Comparison of ENCODE assay signal across 9 mouse cellular contexts in genomic region chr5:66112059-66112458, GRCm38 (mm10).
DNase-seq lines count a peak whose midpoint lies in the region; ATAC-seq and TF ChIP-seq lines count a peak whose summit lies in the region.
"Had no signal": no experiment of that assay in that cellular context is flagged by ENCODE, and none has a peak within 500 bp of the region (broad histone marks: within the 10 kb centered on the region; RNA-seq: fewer than 3 reads in every experiment).

No protein-coding gene starts in this region.

- H3K27ac ChIP-seq in heart, embryonic 12.5 days (ENCODE audit: poor library complexity, severe bottlenecking): no peak overlapping the region
- peak overlapping the region; percentile 96 for H3K27ac ChIP-seq in bone marrow macrophage, adult 2 months (ENCODE audit: insufficient read depth, low read depth, low read length)
- no peak overlapping the region for H3K27ac ChIP-seq in intestine, embryonic 15.5 days
- 0 out of 2 replicates have a peak overlapping the region, but pooled peaks have one; percentile 22 for H3K27ac ChIP-seq in lung, embryonic 14.5 days (ENCODE audit: low read depth)
- H3K27ac ChIP-seq: limb, embryonic 12.5 days had no signal

- ATAC-seq in heart, embryonic 12.5 days (ENCODE audit: insufficient number of reproducible peaks, low FRiP score): no peak; the same call in 1 of the 2 replicates
- peak; percentile 41 for ATAC-seq in intestine, embryonic 15.5 days
- peak; percentile 42; the same call in 1 of the 2 replicates for ATAC-seq in lung, embryonic 14.5 days (ENCODE audit: insufficient read depth)

- TF ChIP-seq CTCF in bone marrow macrophage, adult 2 months (IDR thresholded peaks at IDR 0.05; ENCODE audit: low read depth, low read length): no peak
- TF ChIP-seq CTCF in lung, embryonic 14.5 days (IDR thresholded peaks at IDR 0.05; ENCODE audit: low read depth): no peak

- H3K9ac ChIP-seq in heart, embryonic 12.5 days: no peak overlapping the region
- no peak overlapping the region for H3K9ac ChIP-seq in intestine, embryonic 15.5 days
- no peak overlapping the region for H3K9ac ChIP-seq in lung, embryonic 14.5 days
- H3K9ac ChIP-seq: limb, embryonic 12.5 days had no signal

- H3K4me2 ChIP-seq in heart, embryonic 12.5 days: no peak overlapping the region
- H3K4me2 ChIP-seq in intestine, embryonic 15.5 days (replicated peaks): peak overlapping the region; percentile 12; the same call in 1 of the 2 replicates
- no peak overlapping the region for H3K4me2 ChIP-seq in lung, embryonic 14.5 days
- H3K4me2 ChIP-seq: limb, embryonic 12.5 days had no signal

- H3K27me3 ChIP-seq in heart, embryonic 12.5 days (replicated peaks): no peaks in the 10 kb centered on the region
- no peaks in the 10 kb centered on the region for H3K27me3 ChIP-seq in intestine, embryonic 15.5 days (replicated peaks)
- H3K27me3 ChIP-seq in lung, embryonic 14.5 days (ENCODE audit: insufficient read depth, low read length): no peaks in the 10 kb centered on the region
- H3K27me3 ChIP-seq: limb, embryonic 12.5 days had no signal

- no peaks in the 10 kb centered on the region for H3K36me3 ChIP-seq in heart, embryonic 12.5 days
- no peaks in the 10 kb centered on the region for H3K36me3 ChIP-seq in intestine, embryonic 15.5 days
- no peaks in the 10 kb centered on the region for H3K36me3 ChIP-seq in lung, embryonic 14.5 days (ENCODE audit: insufficient read depth)
- H3K36me3 ChIP-seq: limb, embryonic 12.5 days had no signal

- H3K9me3 ChIP-seq in heart, embryonic 12.5 days (replicated peaks): no peaks in the 10 kb centered on the region
- no peaks in the 10 kb centered on the region for H3K9me3 ChIP-seq in intestine, embryonic 15.5 days
- no peaks in the 10 kb centered on the region for H3K9me3 ChIP-seq in lung, embryonic 14.5 days (ENCODE audit: low read depth, low read length)
- H3K9me3 ChIP-seq: limb, embryonic 12.5 days had no signal

- peak; percentile 99 for DNase-seq in heart, adult 11 months
- peak; percentile 42 for DNase-seq in lung, embryonic 14.5 days
- DNase-seq in thymus, postnatal 4 days: peak; percentile 24
- no peak for DNase-seq in layer of hippocampus, adult 18-20 months (ENCODE audit: low spot score in 2 of 2)
- no peak for DNase-seq in cerebellum, postnatal 4 days (ENCODE audit: low spot score in 2 of 2)

- H3K4me3 ChIP-seq in heart, embryonic 12.5 days: no peak overlapping the region
- H3K4me3 ChIP-seq in bone marrow macrophage, adult 2 months (ENCODE audit: insufficient read depth, low read length): no peak overlapping the region
- no peak overlapping the region for H3K4me3 ChIP-seq in intestine, embryonic 15.5 days (replicated peaks)
- H3K4me3 ChIP-seq in lung, embryonic 14.5 days (ENCODE audit: low read depth, low read length): no peak overlapping the region
- H3K4me3 ChIP-seq: limb, embryonic 12.5 days had no signal

- no peak for TF ChIP-seq POLR2A in bone marrow macrophage, adult 2 months (IDR thresholded peaks at IDR 0.05; ENCODE audit: borderline replicate concordance, low read depth, low read length)

- H3K4me1 ChIP-seq in heart, embryonic 12.5 days (replicated peaks): no peaks in the 10 kb centered on the region
- H3K4me1 ChIP-seq in bone marrow macrophage, adult 2 months (ENCODE audit: control insufficient read depth, insufficient read depth, low read length): peaks cover 61% of the 10 kb centered on the region
- 0 out of 2 replicates have a peak, but pooled peaks cover 3% of the 10 kb centered on the region for H3K4me1 ChIP-seq in intestine, embryonic 15.5 days (replicated peaks)
- no peaks in the 10 kb centered on the region for H3K4me1 ChIP-seq in lung, embryonic 14.5 days (ENCODE audit: insufficient read depth)

- 52% methylated on average over 8 of the region's 8 CpGs for WGBS in heart, embryonic 12.5 days
- 43% methylated on average over 8 of the region's 8 CpGs for WGBS in intestine, embryonic 15.5 days
- 44% methylated on average over 8 of the region's 8 CpGs for WGBS in lung, embryonic 14.5 days

Comparison
In these comparisons a context has a peak if more than half of its experiments do, and no peak if none do; other contexts are left out.
1. DNase-seq: peak in heart, adult 11 months (single experiment), lung, embryonic 14.5 days (single experiment) and thymus, postnatal 4 days (single experiment); none in layer of hippocampus, adult 18-20 months (0 of 2) and cerebellum, postnatal 4 days (0 of 2).
2. H3K27ac ChIP-seq: peak in bone marrow macrophage, adult 2 months (single experiment) and lung, embryonic 14.5 days (single experiment); none in heart, embryonic 12.5 days (single experiment) and intestine, embryonic 15.5 days (single experiment).